Mouse (Mus musculus) bone marrow, adult 2 months (tissue): ENCODE data around the gene Rnf208.

Experiments used
- CTCF ChIP-seq: fragments of 200-500 bp; IDR thresholded peaks from 2 replicates; pipeline ENCODE4 v1.5.1; 2011; ENCODE audit warnings: low read length, control low read depth; ENCODE audit not compliant: control insufficient read depth, insufficient read depth
- POLR2A ChIP-seq: fragments of 200-500 bp; IDR thresholded peaks from 2 replicates; pipeline ENCODE4 v1.6.1; 2011; ENCODE audit warnings: low read depth, mild to moderate bottlenecking, control low read depth, low read length, borderline replicate concordance; ENCODE audit not compliant: control insufficient read depth

DNA sequence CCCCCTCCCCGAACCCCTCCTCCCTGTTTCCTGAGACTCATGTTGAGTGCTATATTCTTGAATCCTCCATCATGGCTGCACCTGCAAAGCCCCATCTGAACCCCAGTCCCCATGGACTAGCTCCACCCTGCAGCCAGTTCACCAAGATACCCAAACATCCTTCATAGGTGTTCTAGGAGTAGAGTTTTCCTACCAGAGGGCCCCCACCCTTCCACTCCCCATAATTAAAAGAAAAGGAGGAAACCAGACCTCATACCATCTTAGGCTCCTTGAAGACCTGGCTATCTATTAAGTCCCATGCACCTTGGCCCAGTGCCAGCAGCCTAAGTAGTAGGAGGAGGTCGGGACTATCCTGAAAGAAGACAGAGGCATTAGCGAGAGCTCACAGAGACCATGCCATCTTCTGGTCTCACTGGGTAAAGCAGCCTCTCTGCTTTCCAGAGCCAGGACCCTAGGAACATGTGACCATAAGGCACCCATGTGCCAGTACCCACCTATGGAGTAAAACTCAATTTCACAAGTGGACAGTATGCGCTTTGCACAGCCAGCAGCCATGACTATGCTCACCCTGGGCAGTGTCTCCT lies 38.3 kb upstream of the Rnf208 start:
- TF ChIP-seq CTCF (peak; percentile 24; the same call in 1 of the 2 replicates), POLR2A (no peak)
